Mouse (Mus musculus) bone marrow macrophage, adult 2 months (primary cell): ENCODE measurements around the gene Ddt.

Experiments
- CTCF ChIP-seq: IDR thresholded peaks from 2 replicates; pipeline ENCODE4 v1.5.1; 2012; ENCODE audit warnings: low read depth, mild to moderate bottlenecking, low read length, moderate library complexity
- POLR2A ChIP-seq: IDR thresholded peaks from 2 replicates; pipeline ENCODE4 v1.6.1; 2012; ENCODE audit warnings: mild to moderate bottlenecking, low read depth, low read length, borderline replicate concordance

GRCm38 (mm10) chr10:75794880-75795279 lies 21.7 kb upstream of the Ddt start:
- TF ChIP-seq POLR2A (no peak), CTCF (no peak)
